Mouse (Mus musculus) midbrain, embryonic 11.5 days (tissue): Measurements from ENCODE around the gene Clca2. TPM values are rescaled to one million over a fixed set of nuclear protein-coding genes. Genes with fewer than 3 reads are reported as not detected.
A peak's percentile ranks its signal among the peaks of the same experiment; 100 is the strongest.
"Not testable (repeated sequence)": the region's sequence is repeated elsewhere in the genome, so short reads cannot be mapped to it uniquely, and the experiment has no call there.

Experiments
- ATAC-seq: fragments of 200-750 bp; cut with Nextera tagmentation; 2 replicates; pipeline ENCODE4 v1.8.0; 2017; ENCODE audit warnings: moderate TSS enrichment, moderate library complexity; ENCODE audit not compliant: low FRiP score
- DNase-seq: peaks from one replicate; pipeline ENCODE4 v3.0.0; 2015; ENCODE audit warnings: low spot score; ENCODE audit errors: missing footprints
- H3K27ac ChIP-seq: fragments of 300-500 bp; sonication (generic); 2 replicates; pipeline ENCODE4 v1.5.1; 2014; ENCODE audit warnings: low read depth, low read length
- H3K27me3 ChIP-seq: fragments of 300-500 bp; sonication (generic); 2 replicates; pipeline ENCODE4 v1.6.1; 2014; ENCODE audit warnings: mild to moderate bottlenecking, low read length, moderate library complexity, mixed read lengths; ENCODE audit not compliant: control insufficient read depth, insufficient read depth
- H3K36me3 ChIP-seq: fragments of 300-500 bp; sonication (generic); 2 replicates; pipeline ENCODE4 v1.6.1; 2014; ENCODE audit warnings: mild to moderate bottlenecking, low read length, moderate library complexity, mixed read lengths; ENCODE audit not compliant: control insufficient read depth, insufficient read depth
- H3K4me1 ChIP-seq: fragments of 300-500 bp; sonication (generic); 2 replicates; pipeline ENCODE4 v1.6.1; 2014; ENCODE audit warnings: low read length; ENCODE audit not compliant: control insufficient read depth, insufficient read depth
- H3K4me2 ChIP-seq: fragments of 300-500 bp; sonication (generic); 2 replicates; pipeline ENCODE4 v1.6.1; 2014; ENCODE audit warnings: mild to moderate bottlenecking, moderate library complexity
- H3K4me3 ChIP-seq: fragments of 300-500 bp; sonication (generic); 2 replicates; pipeline ENCODE4 v1.5.1; 2014; ENCODE audit warnings: low read depth, low read length
- H3K9ac ChIP-seq: fragments of 300-500 bp; sonication (generic); 2 replicates; pipeline ENCODE4 v1.6.1; 2014; ENCODE audit warnings: low read length
- H3K9me3 ChIP-seq: fragments of 300-500 bp; sonication (generic); 2 replicates; pipeline ENCODE4 v1.6.1; 2016; ENCODE audit warnings: low read length; ENCODE audit not compliant: control insufficient read depth
- WGBS: fragments of 180-500 bp; shearing (Covaris S2); extraction: QIAGEN DNeasy Blood & Tissue Kit; methylation state at CpG from one replicate; pipeline ENCODE4 v1.1.7; 2014; 5-methylcytosine and 5-hydroxymethylcytosine counted together
- polyA plus RNA-seq: library from polyadenylated mRNA; unstranded; fragments of >200 nt; fragmentation: Nextera tagmentation; extraction: Ambion mirVana; gene quantifications from 2 replicates; pipeline ENCODE4 v1.2.1, GENCODE M21; 2014

The Clca2 gene
- polyA plus RNA-seq, 1 experiment from 2014 or later = 0.18 TPM

GRCm38 (mm10) chr3:145068964-145069363 is 30.3 kb downstream of the Clca2 start:
- WGBS = 82% methylated on average over 4 of the region's 4 CpGs
- H3K9me3 ChIP-seq = no peaks in the 10 kb centered on the region
- no peak for DNase-seq

GRCm38 (mm10) chr3:145055138-145055537 is 44.1 kb downstream of the Clca2 start:
- not testable (repeated sequence) for H3K4me3 ChIP-seq, H3K27me3 ChIP-seq, ATAC-seq, H3K9ac ChIP-seq, H3K27ac ChIP-seq, H3K9me3 ChIP-seq, H3K4me1 ChIP-seq, DNase-seq, H3K4me2 ChIP-seq, H3K36me3 ChIP-seq
- 94% methylated on average over 3 of the region's 3 CpGs for WGBS

More at GRCm38 (mm10) chr3:145068964-145069363, 30.3 kb downstream of the Clca2 start:
- Histone ChIP-seq H3K4me2 (no peak overlapping the region), H3K4me3 (no peak overlapping the region), H3K36me3 (no peaks in the 10 kb centered on the region), H3K27ac (no peak overlapping the region), H3K9ac (no peak overlapping the region), H3K4me1 (no peaks in the 10 kb centered on the region), H3K27me3 (no peaks in the 10 kb centered on the region)
- no peak for ATAC-seq

- H3K4me2 ChIP-seq = no peak overlapping the region
- no peak overlapping the region for H3K9ac ChIP-seq
- no peaks in the 10 kb centered on the region for H3K4me1 ChIP-seq
- no peak overlapping the region for H3K27ac ChIP-seq
- no peaks in the 10 kb centered on the region for H3K9me3 ChIP-seq
- no peak overlapping the region for H3K4me3 ChIP-seq
- H3K27me3 ChIP-seq = no peaks in the 10 kb centered on the region
- ATAC-seq (no peak), DNase-seq (no peak)
- H3K36me3 ChIP-seq = no peaks in the 10 kb centered on the region
- WGBS = 84% methylated on average over 3 of the region's 3 CpGs
Measured at GRCm38 (mm10) chr3:145049820-145050219, 49.4 kb downstream of the Clca2 start.

- no peak overlapping the region for H3K27ac ChIP-seq
- H3K27me3 ChIP-seq = no peaks in the 10 kb centered on the region
- no peak overlapping the region for H3K9ac ChIP-seq
- ATAC-seq = no peak
- no peak overlapping the region for H3K4me2 ChIP-seq
- 71% methylated on average over 3 of the region's 3 CpGs for WGBS
- no peaks in the 10 kb centered on the region for H3K9me3 ChIP-seq
- H3K4me3 ChIP-seq = no peak overlapping the region
- no peaks in the 10 kb centered on the region for H3K4me1 ChIP-seq
- H3K36me3 ChIP-seq = no peaks in the 10 kb centered on the region
- DNase-seq = no peak
Measured at GRCm38 (mm10) chr3:145038813-145039212, 60.4 kb downstream of the Clca2 start.

- Histone ChIP-seq H3K4me3 (no peak within 1 kb of the TSS), H3K4me2 (no peak within 1 kb of the TSS), H3K27me3 (no peaks in the 10 kb centered on the region), H3K27ac (no peak within 1 kb of the TSS), H3K9me3 (no peaks in the 10 kb centered on the region), H3K4me1 (no peaks in the 10 kb centered on the region), H3K9ac (no peak within 1 kb of the TSS), H3K36me3 (no peaks in the 10 kb centered on the region)
- no peak for ATAC-seq
- no peak for DNase-seq
Measured at GRCm38 (mm10) chr3:145032676-145033075, 66.6 kb downstream of the Clca2 start, which contains the start of gene Clca1. TSS of gene Clca1 (minus strand) at chr3:145032776.

GRCm38 (mm10) chr3:145028036-145028435 is 71.2 kb downstream of the Clca2 start:
- Histone ChIP-seq H3K9ac (no peak overlapping the region), H3K36me3 (no peaks in the 10 kb centered on the region), H3K4me1 (no peaks in the 10 kb centered on the region), H3K9me3 (no peaks in the 10 kb centered on the region), H3K27ac (no peak overlapping the region), H3K4me2 (no peak overlapping the region), H3K27me3 (no peaks in the 10 kb centered on the region), H3K4me3 (no peak overlapping the region)
- ATAC-seq = no peak
- 74% methylated on average over 3 of the region's 3 CpGs for WGBS
- no peak for DNase-seq

- peak; percentile 89 for DNase-seq
- Histone ChIP-seq H3K27ac (no peak overlapping the region), H3K9ac (no peak overlapping the region), H3K4me2 (no peak overlapping the region), H3K27me3 (no peaks in the 10 kb centered on the region), H3K9me3 (no peaks in the 10 kb centered on the region), H3K4me3 (no peak overlapping the region), H3K36me3 (no peaks in the 10 kb centered on the region), H3K4me1 (no peaks in the 10 kb centered on the region)
- WGBS = 30% methylated on average over 3 of the region's 3 CpGs
- peak; percentile 30; the same call in 1 of the 2 replicates for ATAC-seq
Measured at GRCm38 (mm10) chr3:145026750-145027149, 72.5 kb downstream of the Clca2 start.

Other genes with a start within 250 kb of the Clca2 start
- not detected in 2 replicates for gene Clca4b, start 166.9 kb downstream of the Clca2 start, polyA plus RNA-seq
- not detected in 2 replicates for gene Clca4a, start 124.4 kb downstream of the Clca2 start, polyA plus RNA-seq
- not detected in 2 replicates for gene Clca1, start 66.7 kb downstream of the Clca2 start, polyA plus RNA-seq
- gene Odf2l, start 19.1 kb upstream of the Clca2 start, polyA plus RNA-seq = 30.0 and 34.3 TPM in 2 replicates
- 0.38 and 0.44 TPM in 2 replicates for gene Col24a1, start 193.0 kb upstream of the Clca2 start, polyA plus RNA-seq